In the genomic region with DNA sequence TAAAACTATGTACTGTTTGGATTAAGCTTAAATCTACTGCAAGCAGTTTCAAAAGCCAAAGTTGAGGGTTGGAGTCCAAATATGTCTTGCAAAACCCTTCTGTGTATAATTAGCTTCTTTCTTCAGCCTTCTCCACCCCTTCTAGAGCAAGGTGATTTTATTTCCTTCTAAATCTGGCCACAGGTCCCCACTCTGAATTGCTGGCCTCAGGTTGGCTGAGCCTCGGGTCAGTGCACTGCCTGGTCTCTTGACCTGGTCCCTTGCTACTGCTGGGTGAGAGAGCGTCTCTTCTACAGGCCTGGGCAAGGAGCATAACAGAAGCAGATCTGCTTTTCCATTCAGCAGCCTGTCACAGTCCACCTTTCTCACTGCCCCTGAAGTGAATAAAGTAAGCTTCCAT, we compare ENCODE assay signal across 27 mouse cellular contexts. TPM values are rescaled to one million over a fixed set of nuclear protein-coding genes. Genes with fewer than 3 reads are reported as not detected.
DNase-seq lines count a peak whose midpoint lies in the region; ATAC-seq lines count a peak whose summit lies in the region.
"Had no signal": no experiment of that assay in that cellular context is flagged by ENCODE, and none has a peak within 500 bp of the region (broad histone marks: within the 10 kb centered on the region; RNA-seq: fewer than 3 reads in every experiment).

No protein-coding gene starts in this region.

- H3K4me1 ChIP-seq in kidney, embryonic 14.5 days (ENCODE audit: control insufficient read depth, insufficient read depth, low read length): peaks cover 17% of the 10 kb centered on the region; the same call in 1 of the 2 replicates
- no peaks in the 10 kb centered on the region for H3K4me1 ChIP-seq in stomach, embryonic 15.5 days
- H3K4me1 ChIP-seq in midbrain, embryonic 10.5 days: peaks cover 3% of the 10 kb centered on the region; the same call in 1 of the 2 replicates
- no peaks in the 10 kb centered on the region for H3K4me1 ChIP-seq in forebrain, embryonic 11.5 days (replicated peaks; ENCODE audit: control insufficient read depth, insufficient read depth, low read length)
- H3K4me1 ChIP-seq: forebrain, embryonic 10.5 days had no signal

- H3K27me3 ChIP-seq in kidney, embryonic 14.5 days (ENCODE audit: control insufficient read depth, insufficient read depth, low read length): no peaks in the 10 kb centered on the region
- H3K27me3 ChIP-seq in stomach, embryonic 15.5 days (replicated peaks): no peaks in the 10 kb centered on the region
- H3K27me3 ChIP-seq in midbrain, embryonic 10.5 days (ENCODE audit: low read depth, poor library complexity, severe bottlenecking): no peaks in the 10 kb centered on the region
- no peaks in the 10 kb centered on the region for H3K27me3 ChIP-seq in forebrain, embryonic 11.5 days (ENCODE audit: control insufficient read depth, insufficient read depth, low read length)
- H3K27me3 ChIP-seq: embryonic facial prominence, embryonic 13.5 days; limb, embryonic 13.5 days; megakaryocyte, embryonic 14.5 days; midbrain, embryonic 13.5 days had no signal

- no peaks in the 10 kb centered on the region for H3K9me3 ChIP-seq in kidney, embryonic 14.5 days (ENCODE audit: control insufficient read depth, low read length)
- H3K9me3 ChIP-seq in stomach, embryonic 15.5 days: no peaks in the 10 kb centered on the region
- H3K9me3 ChIP-seq in midbrain, embryonic 10.5 days (replicated peaks): no peaks in the 10 kb centered on the region
- no peaks in the 10 kb centered on the region for H3K9me3 ChIP-seq in forebrain, embryonic 11.5 days (ENCODE audit: control insufficient read depth, low read length)
- H3K9me3 ChIP-seq: embryonic facial prominence, embryonic 13.5 days; forebrain, embryonic 10.5 days; G1E; hindbrain, embryonic 10.5 days; limb, embryonic 13.5 days; lung, embryonic 15.5 days; midbrain, embryonic 13.5 days had no signal

- H3K9ac ChIP-seq in kidney, embryonic 14.5 days (ENCODE audit: low read depth, low read length): no peak overlapping the region
- H3K9ac ChIP-seq in stomach, embryonic 15.5 days: no peak overlapping the region
- no peak overlapping the region for H3K9ac ChIP-seq in forebrain, embryonic 11.5 days (ENCODE audit: low read length)
- H3K9ac ChIP-seq: embryonic facial prominence, embryonic 13.5 days; forebrain, postnatal 0 days; limb, embryonic 13.5 days; lung, embryonic 15.5 days; midbrain, embryonic 13.5 days had no signal

- peak; percentile 64 for DNase-seq in kidney, adult 11 months
- DNase-seq in kidney, postnatal 14 days: peak; percentile 36
- no peak for DNase-seq in midbrain, embryonic 10.5 days (ENCODE audit: low spot score)
- DNase-seq in cerebellum, postnatal 25 days: no peak
- DNase-seq in forebrain, embryonic 11.5 days (ENCODE audit: low spot score): no peak
- no peak for DNase-seq in layer of hippocampus, postnatal 36 days
- DNase-seq: adrenal gland, postnatal 14 days; cerebellum, adult 11 months; cerebellum, adult 9-10 months; forebrain, postnatal 0 days; gastrocnemius, postnatal 10 days; heart, postnatal 14 days; right cerebral cortex, postnatal 25 days had no signal

- no peak overlapping the region for H3K4me2 ChIP-seq in kidney, embryonic 14.5 days (replicated peaks; ENCODE audit: low read depth, low read length)
- H3K4me2 ChIP-seq in stomach, embryonic 15.5 days: no peak overlapping the region
- H3K4me2 ChIP-seq in forebrain, embryonic 11.5 days (ENCODE audit: low read depth, low read length, severe bottlenecking): no peak overlapping the region
- H3K4me2 ChIP-seq: embryonic facial prominence, embryonic 13.5 days; limb, embryonic 13.5 days; liver, embryonic 11.5 days; lung, embryonic 15.5 days; midbrain, embryonic 13.5 days had no signal

- no peak for ATAC-seq in kidney, embryonic 14.5 days (ENCODE audit: low FRiP score, low TSS enrichment)
- ATAC-seq in stomach, embryonic 15.5 days (ENCODE audit: insufficient read depth, low FRiP score, low read depth): no peak
- no peak for ATAC-seq in forebrain, embryonic 11.5 days (replicated peaks; ENCODE audit: low FRiP score)
- ATAC-seq: forebrain, postnatal 0 days; hindbrain, embryonic 16.5 days; midbrain, embryonic 13.5 days had no signal

- H3K36me3 ChIP-seq in kidney, embryonic 14.5 days (ENCODE audit: control insufficient read depth, insufficient read depth, low read length): no peaks in the 10 kb centered on the region
- H3K36me3 ChIP-seq in stomach, embryonic 15.5 days: no peaks in the 10 kb centered on the region
- H3K36me3 ChIP-seq in midbrain, embryonic 10.5 days: peaks cover 73% of the 10 kb centered on the region
- no peaks in the 10 kb centered on the region; the same call in 1 of the 2 replicates for H3K36me3 ChIP-seq in forebrain, embryonic 11.5 days (ENCODE audit: control insufficient read depth, insufficient read depth, low read length)
- H3K36me3 ChIP-seq: G1E; lung, embryonic 15.5 days had no signal

- H3K4me3 ChIP-seq in kidney, embryonic 14.5 days (ENCODE audit: low read length): no peak overlapping the region
- no peak overlapping the region for H3K4me3 ChIP-seq in stomach, embryonic 15.5 days (replicated peaks)
- no peak overlapping the region for H3K4me3 ChIP-seq in midbrain, embryonic 10.5 days
- no peak overlapping the region for H3K4me3 ChIP-seq in forebrain, embryonic 11.5 days (ENCODE audit: low read depth, low read length)
- H3K4me3 ChIP-seq: embryonic facial prominence, embryonic 13.5 days; forebrain, embryonic 10.5 days; hindbrain, embryonic 10.5 days; left cerebral cortex, adult 2 months; limb, embryonic 13.5 days; lung, embryonic 15.5 days; megakaryocyte, embryonic 14.5 days; midbrain, embryonic 13.5 days had no signal

- WGBS in kidney, embryonic 14.5 days: 58% methylated on average over 2 of the region's 2 CpGs
- WGBS in stomach, embryonic 15.5 days: 61% methylated on average over 2 of the region's 2 CpGs
- 82% methylated on average over 2 of the region's 2 CpGs for WGBS in midbrain, embryonic 10.5 days
- WGBS in forebrain, embryonic 11.5 days: 81% methylated on average over 2 of the region's 2 CpGs

- H3K27ac ChIP-seq in kidney, embryonic 14.5 days (ENCODE audit: low read depth, low read length): peak overlapping the region; percentile 51
- H3K27ac ChIP-seq in stomach, embryonic 15.5 days: peak overlapping the region; percentile 58
- H3K27ac ChIP-seq in midbrain, embryonic 10.5 days (replicated peaks): no peak overlapping the region
- no peak overlapping the region for H3K27ac ChIP-seq in forebrain, embryonic 11.5 days (ENCODE audit: low read depth, low read length)
- H3K27ac ChIP-seq: embryonic facial prominence, embryonic 13.5 days; forebrain, embryonic 10.5 days; hindbrain, embryonic 10.5 days; left cerebral cortex, adult 2 months; limb, embryonic 13.5 days; lung, embryonic 15.5 days; midbrain, embryonic 13.5 days had no signal

RNA-seq across cellular contexts. Expression of a gene that starts 18.6 kb away (rescaled TPM):
- 8.4 and 11.4 TPM in 2 replicates for polyA plus RNA-seq in kidney, embryonic 14.5 days (2014; fragmentation: Nextera tagmentation; extraction: Ambion mirVana)
- polyA plus RNA-seq in stomach, embryonic 15.5 days (2015; fragmentation: Nextera tagmentation; extraction: Ambion mirVana): 18.0 and 18.1 TPM in 2 replicates
- polyA plus RNA-seq in midbrain, embryonic 10.5 days (2016; fragmentation: Nextera tagmentation; extraction: Ambion mirVana): 0.53 and 0.93 TPM in 2 replicates
- 0.92 and 2.4 TPM in 2 replicates for polyA plus RNA-seq in forebrain, embryonic 11.5 days (2014; fragmentation: Nextera tagmentation; extraction: Ambion mirVana)
- 1 to 10 TPM; 2.9 to 3.6 TPM for total RNA-seq in layer of hippocampus, postnatal 36 days (2021)
- total RNA-seq: monocyte, adult 5-6 weeks had no signal
- polyA plus RNA-seq: G1E had no signal

Comparison
In these comparisons a context has a peak if more than half of its experiments do, and no peak if none do; other contexts are left out.
1. DNase-seq: peak in kidney, adult 11 months (single experiment) and kidney, postnatal 14 days (single experiment); none in midbrain, embryonic 10.5 days (single experiment), cerebellum, postnatal 25 days (0 of 2), forebrain, embryonic 11.5 days (single experiment) and layer of hippocampus, postnatal 36 days (0 of 2).
2. H3K27ac ChIP-seq: peak in kidney, embryonic 14.5 days (single experiment) and stomach, embryonic 15.5 days (single experiment); none in midbrain, embryonic 10.5 days (single experiment) and forebrain, embryonic 11.5 days (single experiment).